Mouse (Mus musculus) hematopoietic stem cell, adult 5-6 weeks (primary cell): ENCODE data around the gene Dennd1c. TPM values are rescaled to one million over a fixed set of nuclear protein-coding genes. Genes with fewer than 3 reads are reported as not detected.
A peak's percentile ranks its signal among the peaks of the same experiment; 100 is the strongest.

Source experiments
- ATAC-seq, 2 experiments: fragments of 125-278 bp in 1 of 2; replicated peaks in 1 of 2; 2 replicates each; pipeline ENCODE4 v1.8.0; 2016 to 2017; ENCODE audit warnings: inconsistent platforms in 2 of 2, mild to moderate bottlenecking in 2 of 2, moderate number of reproducible peaks in 2 of 2, low read depth in 1 of 2, moderate TSS enrichment in 1 of 2; ENCODE audit not compliant: low FRiP score in 2 of 2, poor library complexity in 2 of 2, severe bottlenecking in 2 of 2, insufficient read depth in 1 of 2, low TSS enrichment in 1 of 2
- total RNA-seq: library from RNA; stranded (forward); fragments of 172-1452, 232-1000 nt; gene quantifications from 2 replicates; pipeline ENCODE4 v1.2.3, GENCODE M21; 2017

The Dennd1c gene
- total RNA-seq, result 21.1 and 24.2 TPM in 2 replicates

DNA sequence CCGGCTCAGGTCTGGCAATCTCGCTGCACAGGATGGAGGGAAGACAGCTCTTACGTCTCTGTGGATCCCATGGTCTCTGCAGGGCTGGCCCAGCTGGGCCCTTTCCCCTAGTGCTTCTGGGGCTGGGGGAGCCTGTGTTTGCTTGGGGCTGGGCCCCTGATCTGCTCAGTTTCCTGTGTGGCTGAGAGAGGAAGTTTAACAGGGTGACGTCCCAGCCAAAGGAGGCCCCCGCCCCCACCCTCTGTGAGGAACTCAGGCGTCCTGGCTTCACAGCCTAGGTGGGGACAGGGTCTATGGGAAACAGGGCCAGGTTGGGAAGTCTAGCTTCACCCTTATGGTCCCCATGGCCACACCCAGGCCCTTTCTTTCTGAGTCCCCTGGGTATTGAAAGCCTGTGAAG, at the start of gene Dennd1c:
TSS of gene Dennd1c (minus strand) at position 179 of the 400 bp plus-strand sequence.
- ATAC-seq, result peak; percentile 94 to 97

DNA sequence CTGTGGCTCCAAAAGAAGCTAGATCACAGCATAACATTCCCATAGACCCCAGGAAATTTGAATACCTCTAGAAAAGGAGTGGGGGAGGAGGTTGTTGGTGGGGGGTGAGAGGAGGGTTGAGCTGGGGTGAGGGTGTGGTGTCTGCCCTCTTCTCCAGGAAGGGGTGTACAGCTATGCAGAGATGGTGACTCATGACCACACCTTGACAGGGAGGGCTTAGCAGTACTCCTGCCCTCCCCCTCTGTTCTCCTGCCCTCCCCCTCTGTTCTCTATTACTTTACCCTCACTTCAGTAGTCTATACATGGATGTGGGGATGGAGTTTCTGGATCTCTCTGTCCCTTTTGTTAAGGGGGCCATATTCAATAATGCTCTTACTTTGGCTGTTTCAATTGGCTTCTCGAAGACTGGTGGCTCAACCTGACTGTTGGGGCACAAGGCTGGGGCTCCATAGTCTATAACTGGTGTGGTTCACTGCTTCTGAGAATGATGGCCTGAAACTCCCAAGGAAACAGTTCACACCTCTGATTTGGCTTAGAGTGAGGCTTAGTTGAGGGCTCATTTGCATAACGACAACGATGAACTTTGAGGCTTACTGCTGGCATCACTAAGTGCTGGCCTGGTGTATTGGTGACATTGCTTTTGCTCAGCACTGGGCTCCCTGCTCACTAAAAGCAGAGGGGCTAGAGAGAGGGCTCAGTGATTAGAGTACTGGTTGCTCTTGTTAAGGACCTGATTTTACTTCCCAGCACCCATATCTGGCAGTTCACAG, 47.7 kb upstream of the Dennd1c start:
- no peak for ATAC-seq

DNA sequence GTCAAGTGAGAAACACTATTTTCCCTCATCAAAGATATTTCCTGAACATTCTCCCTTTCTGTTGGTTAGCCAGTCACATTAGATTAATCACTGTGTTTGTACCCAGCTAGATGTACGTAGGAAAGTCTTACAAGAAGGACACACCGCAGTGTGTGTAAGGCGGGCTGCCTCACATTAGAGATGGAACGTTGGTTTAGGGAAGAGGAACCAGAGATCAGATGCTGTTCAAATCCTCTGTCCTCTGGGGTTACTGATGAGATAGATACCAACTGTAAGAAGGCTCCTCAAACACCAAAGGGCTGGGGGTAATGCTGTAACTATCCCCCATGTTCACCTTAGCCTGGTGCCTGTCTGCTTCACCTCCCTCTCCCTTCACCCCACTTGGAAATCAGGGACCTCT, 46.5 kb upstream of the Dennd1c start:
- ATAC-seq, result no peak

DNA sequence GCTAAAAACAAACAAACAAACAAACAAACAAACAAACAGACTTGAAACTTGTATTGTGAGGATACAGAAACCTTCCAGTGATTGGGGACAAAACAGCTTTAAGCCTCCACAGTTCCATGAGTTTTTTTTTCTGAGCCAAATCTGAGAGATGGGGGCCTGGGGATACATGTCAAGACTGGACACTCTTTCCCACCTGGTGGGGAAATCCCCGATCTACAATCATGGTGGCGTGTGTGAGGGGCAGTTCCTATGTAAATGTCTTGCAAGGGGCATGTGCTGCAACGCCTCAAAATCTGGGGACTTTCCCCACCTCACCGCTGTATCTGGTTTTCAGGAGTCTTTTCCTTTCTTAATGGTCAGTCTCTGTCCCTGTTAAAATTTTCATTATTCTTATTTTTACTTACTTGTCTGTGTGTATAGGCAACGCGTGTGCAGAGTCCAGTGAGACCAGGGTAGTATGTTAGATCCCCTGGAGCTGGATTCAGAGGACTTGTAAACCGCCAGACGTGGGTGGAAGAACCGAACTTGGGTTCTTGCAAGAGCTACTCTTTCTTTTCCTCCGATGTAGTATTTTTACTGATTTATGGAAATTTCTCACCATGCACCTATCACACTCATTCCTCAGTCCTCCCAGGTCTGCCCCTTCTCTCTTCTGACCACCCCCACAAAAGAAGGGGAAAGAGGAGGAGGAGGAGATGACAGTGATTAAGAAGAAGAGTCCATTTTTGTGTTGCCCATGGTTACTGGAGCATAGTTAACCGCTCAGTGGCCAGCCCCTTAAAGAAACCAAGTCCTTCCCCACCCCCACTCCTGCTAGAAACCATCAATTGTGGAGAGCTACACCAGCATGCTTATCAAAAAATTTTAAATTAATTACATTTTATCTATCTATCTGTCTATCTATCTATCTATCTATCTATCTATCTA, 45.1 kb upstream of the Dennd1c start:
- no peak for ATAC-seq

DNA sequence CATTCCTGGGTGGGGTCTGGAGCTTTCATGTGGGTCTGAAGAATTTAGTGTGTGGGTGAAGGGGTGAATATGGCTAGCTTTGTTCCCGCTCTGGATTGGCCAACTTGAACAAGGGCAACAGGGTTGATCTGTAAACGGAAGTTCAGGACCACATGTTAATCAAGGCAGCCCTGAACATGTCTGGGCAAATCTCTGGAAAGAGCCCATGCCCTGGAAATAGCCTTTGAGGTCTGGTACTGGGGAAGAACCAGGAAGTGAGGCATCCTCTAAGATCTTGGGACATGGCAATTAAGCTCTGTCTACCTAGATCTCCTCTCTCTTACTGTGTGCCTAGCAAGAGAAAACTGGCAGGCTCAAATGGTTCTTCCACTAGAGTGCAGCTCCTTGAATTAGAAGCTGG, 43.5 kb upstream of the Dennd1c start:
- ATAC-seq, result no peak

DNA sequence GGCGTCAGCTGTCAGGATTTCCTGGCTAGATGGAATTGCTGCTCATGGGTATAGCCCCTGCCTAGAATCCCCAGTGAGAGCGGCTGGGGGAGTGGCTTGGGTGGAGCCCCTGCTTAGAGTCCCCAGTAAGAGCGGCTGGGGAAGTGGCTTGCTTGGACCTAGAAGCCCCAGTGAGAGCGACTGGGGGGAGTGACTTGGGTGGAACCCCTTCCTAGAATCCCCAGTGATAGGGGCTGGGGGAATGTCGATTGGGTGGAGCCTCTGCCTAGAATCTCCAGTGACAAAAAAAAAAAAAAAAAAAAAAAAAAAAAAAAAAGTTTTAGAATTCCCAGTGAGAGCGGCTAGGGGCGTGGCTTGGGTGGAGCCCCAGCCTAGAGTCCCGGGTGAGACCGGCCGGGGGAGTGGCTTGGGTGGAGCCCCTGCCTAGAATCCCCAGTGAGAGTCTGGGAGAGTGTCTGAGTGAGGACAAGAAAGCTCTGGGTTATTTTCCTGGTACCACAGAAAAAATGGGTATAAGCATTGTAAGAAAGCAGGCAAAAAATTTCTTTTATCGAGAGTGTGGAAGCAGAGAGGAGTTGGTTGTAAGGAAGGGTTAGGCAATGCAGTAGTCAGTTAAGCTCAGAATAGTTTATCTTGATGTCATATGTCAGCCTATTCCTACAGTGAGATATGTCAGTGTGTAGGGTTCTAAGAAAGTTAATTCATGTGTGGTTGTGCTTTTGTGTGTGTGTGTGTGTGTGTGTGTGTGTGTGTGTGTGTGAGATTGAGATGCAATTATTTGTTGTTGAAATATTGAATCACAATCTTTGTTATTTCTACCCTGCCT, 40.4 kb upstream of the Dennd1c start:
- ATAC-seq, result peak in 1 of 2 experiments; percentile 17; a peak in 1 of 4 replicates

DNA sequence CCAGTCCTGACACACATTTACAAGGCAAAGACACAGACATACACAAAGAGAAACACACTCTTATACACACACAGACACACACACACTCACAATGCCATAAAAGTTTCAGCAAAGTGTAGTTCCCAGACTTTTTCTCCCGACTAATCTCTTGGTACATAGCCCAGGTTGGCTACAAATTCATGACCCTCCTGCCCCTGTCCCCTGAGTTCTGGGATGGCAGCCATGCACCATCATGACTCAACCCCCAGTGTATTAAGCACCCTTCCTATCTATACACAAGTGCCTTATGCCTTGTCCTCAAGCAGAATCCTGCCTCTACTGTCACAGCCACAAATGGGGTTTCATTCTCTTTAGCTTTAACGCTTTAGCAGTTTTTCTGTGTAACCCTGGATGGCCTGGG, 38.5 kb upstream of the Dennd1c start:
- no peak for ATAC-seq

DNA sequence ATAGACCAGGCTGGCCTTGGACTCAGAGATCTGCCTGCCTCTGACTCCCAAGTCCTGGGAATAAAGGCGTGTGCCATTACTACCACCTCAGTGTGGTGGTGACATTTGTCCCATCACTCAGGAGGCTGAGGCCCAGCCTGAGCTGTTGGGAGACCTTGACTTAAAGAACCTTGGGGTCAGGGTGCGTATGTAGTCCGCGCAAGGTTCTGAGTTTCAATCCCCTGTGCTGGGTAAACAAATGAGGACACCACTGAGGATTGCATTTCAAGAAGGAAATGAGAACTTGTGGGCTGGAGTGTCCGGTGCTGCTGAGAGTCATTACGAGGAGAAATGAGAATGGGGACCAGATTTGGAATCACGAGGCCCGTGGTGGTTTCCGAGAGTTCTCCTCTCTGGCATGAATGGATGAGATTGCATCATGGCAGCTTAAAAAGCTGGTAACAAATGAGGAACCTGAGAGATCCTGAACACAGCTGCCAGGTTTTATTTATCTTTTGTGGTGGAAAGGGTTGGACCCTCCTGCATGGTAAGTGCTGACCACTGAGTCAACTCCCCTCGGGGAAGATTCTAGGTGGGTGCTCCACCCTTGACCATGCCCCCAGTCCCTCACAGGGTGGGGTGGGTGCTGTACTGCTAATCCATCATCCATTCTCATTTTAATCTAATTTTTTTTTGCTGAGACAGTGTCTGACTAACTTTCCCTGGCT, 34.6 kb upstream of the Dennd1c start:
- peak; percentile 42 to 60; a peak in 3 of 4 replicates for ATAC-seq

DNA sequence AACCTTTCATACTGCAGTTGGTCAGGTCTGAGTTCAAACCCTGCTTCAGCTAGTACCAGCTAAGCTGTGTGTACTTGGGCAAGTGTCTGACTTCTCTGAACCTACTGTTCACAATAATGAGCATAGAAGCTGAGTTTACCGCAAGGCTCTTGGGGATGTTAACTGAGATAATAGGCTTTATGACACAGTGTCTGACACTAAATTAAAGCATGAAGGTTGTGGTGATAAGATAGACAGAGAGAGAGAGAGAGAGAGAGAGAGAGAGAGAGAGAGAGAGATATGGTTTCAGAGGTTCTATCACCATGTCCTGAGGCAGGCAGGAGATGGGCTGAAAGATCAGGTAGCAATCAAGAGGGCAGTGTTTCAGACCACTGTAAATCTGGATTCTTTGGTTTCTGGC, 31.7 kb upstream of the Dennd1c start:
- no peak for ATAC-seq

DNA sequence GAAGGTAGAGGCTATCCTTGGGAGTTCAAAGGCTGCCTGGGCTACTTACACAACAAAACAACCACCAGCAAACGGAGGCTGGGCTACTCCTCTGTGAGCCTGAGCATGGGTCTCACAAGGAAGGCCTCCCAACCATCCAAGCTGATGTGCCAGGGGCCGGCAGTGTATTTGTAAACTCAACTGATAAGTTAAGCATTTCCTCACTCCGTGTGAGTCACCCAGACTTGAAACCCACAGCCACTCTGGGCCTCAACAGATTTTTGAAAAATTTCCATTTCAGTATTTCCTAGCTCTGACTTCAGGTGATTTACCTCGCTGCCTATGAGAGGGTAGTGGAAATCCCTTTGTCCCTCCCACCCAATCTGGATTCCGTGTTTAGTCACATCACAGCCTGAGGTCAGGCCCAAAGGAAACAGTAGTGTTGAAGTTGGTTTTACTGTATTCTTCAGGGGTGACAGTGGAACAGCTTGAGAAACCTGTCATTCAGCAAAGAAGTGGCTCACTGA, 30.4 kb upstream of the Dennd1c start:
- ATAC-seq, result no peak

DNA sequence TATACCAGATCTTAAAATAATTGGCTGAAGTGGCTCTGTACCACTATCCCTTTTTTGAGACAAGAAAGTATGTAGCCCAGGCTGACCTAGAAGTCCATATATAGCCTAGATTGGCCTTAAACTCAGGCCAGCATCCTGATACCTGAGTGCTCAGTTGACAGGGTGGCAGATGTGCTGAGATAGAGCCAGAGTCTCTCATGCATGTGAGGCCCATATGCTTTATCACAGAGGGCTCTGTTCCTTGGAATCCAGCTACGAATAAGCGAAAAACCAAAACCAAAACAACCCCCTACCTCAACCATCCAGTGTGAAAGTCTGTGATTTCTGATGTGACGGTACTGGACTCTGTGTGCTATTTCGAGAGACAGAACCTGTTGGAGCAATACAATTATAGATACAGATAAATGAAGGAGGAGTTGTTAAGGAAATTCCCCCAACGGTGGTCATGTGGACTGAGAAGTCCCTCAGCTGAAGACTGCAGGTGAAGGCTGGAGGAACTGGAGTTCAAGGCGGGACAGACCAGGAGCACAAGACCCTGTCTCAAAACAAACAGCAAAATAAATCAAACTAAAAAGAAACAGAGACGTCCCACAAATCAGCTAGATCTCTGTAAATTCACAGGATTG, 29.8 kb upstream of the Dennd1c start:
- ATAC-seq, result no peak

DNA sequence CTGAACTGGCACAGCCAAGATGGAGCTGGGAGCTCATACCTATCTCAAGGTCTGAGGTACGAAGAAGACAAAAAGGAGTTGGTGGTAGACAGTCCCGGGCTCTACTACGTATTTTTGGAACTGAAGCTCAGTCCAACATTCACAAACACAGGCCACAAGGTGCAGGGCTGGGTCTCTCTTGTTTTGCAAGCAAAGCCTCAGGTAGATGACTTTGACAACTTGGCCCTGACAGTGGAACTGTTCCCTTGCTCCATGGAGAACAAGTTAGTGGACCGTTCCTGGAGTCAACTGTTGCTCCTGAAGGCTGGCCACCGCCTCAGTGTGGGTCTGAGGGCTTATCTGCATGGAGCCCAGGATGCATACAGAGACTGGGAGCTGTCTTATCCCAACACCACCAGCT, 28.8 kb upstream of the Dennd1c start:
- no peak for ATAC-seq

DNA sequence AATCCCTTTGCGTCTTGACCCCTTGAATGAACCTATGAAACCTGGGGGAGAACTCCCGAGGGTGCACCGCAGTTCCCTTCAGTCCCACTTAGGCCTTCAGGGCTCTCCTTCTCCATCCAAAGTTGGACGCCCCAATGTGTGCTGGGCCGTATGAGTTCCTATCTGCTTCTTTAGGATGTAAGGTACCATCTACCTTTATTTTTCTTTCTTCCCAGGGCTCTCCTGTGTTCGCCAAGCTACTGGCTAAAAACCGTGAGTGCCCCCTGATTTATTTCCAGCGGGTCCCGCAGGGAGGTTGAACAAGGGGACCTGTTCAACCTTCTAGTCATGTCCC, 27.7 kb upstream of the Dennd1c start:
- ATAC-seq, result 0 out of 4 replicates have a peak, but pooled peaks of 1 of the 2 experiments have one; percentile 4

DNA sequence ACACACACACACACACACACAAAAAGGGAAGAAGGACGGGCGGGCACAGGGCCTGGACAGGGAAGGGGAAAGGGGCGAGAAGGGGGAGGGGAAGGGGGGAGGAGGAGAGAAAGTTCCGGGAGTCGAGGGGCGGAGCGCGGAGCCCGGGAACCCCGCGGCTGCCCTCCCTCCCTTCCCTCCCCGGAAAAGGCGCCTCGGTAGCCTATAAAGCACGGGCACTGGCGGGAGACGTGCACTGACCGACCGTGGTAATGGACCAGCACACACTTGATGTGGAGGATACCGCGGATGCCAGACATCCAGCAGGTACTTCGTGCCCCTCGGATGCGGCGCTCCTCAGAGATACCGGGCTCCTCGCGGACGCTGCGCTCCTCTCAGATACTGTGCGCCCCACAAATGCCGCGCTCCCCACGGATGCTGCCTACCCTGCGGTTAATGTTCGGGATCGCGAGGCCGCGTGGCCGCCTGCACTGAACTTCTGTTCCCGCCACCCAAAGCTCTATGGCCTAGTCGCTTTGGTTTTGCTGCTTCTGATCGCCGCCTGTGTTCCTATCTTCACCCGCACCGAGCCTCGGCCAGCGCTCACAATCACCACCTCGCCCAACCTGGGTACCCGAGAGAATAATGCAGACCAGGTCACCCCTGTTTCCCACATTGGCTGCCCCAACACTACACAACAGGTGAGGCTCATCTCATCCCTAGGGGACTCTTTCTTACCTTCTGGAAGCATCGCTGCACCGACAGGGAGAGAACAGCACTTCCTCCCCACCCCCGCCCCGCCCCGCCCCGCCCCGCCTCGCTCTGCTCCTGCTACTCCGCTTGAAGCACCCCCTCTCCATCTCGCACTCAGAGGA, 27.1 kb upstream of the Dennd1c start, which contains the start of gene Tnfsf9:
TSS of gene Tnfsf9 (plus strand) at position 145 of the 854 bp plus-strand sequence.
- ATAC-seq, result peak; percentile 39 to 63

DNA sequence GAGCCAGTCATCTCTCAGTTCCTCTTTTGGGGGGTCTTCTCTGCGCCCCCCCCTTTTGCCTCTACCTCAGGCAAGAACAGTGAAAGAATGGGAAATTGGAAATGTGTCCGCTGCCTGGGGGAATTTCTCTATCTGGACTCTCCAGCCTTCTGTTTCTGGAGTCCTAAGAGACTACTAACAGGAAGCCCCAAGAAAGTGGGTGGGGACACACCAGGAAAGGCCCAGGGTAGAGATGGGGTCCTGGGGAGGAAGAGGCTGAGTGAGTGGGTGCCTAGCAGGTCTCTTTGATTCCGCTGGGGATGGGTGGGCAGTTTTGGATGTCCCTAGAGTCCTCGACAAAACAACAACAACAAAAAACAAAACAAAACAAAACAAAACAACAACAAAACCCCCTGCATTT, 26.2 kb upstream of the Dennd1c start:
- ATAC-seq, result no peak

DNA sequence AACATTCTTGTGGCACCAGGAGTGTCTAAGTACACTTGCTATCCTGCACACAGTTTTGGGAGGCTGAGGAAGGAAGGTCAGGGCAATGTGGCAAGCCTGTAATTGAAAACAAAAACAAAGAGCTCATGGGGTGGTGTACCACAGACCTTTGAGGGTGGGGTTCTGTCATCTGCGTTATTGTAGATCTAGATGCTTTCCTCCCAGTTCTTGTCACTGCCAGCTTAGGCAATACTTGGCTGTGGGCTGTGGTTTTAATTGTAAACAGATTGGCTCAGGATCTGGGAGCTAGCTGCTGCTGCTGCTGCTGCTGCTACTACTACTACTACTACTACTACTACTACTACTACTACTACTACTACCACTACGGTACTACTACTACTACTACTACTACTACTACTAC, 24.0 kb upstream of the Dennd1c start:
- no peak for ATAC-seq
